Mouse (Mus musculus) ovary, postnatal 10 days (tissue): Measurements from ENCODE around the gene Lrrc8d.
"Not testable (repeated sequence)": the region's sequence is repeated elsewhere in the genome, so short reads cannot be mapped to it uniquely, and the experiment has no call there.

Source experiments
- DNase-seq: peaks from one replicate; pipeline ENCODE4 v3.0.0; 2022; ENCODE audit warnings: low spot score

Gene Lrrc8d

GRCm38 (mm10) chr5:105860461-105860835, 160.7 kb downstream of the Lrrc8d start:
- no peak for DNase-seq

- DNase-seq, result no peak
Observed at GRCm38 (mm10) chr5:105861616-105862015, 161.8 kb downstream of the Lrrc8d start.

GRCm38 (mm10) chr5:105865110-105865628, 165.4 kb downstream of the Lrrc8d start:
- DNase-seq, result not testable (repeated sequence)

GRCm38 (mm10) chr5:105867427-105867826, 167.7 kb downstream of the Lrrc8d start:
- DNase-seq, result no peak

- DNase-seq, result no peak
Observed at GRCm38 (mm10) chr5:105867841-105868447, 168.2 kb downstream of the Lrrc8d start.

GRCm38 (mm10) chr5:105868593-105868992, 168.8 kb downstream of the Lrrc8d start:
- DNase-seq, result peak; percentile 76

- DNase-seq, result no peak
Observed at GRCm38 (mm10) chr5:105869739-105870138, 170.0 kb downstream of the Lrrc8d start.

GRCm38 (mm10) chr5:105871140-105871539, 171.4 kb downstream of the Lrrc8d start:
- no peak for DNase-seq

GRCm38 (mm10) chr5:105872176-105872575, 172.4 kb downstream of the Lrrc8d start:
- DNase-seq, result no peak

GRCm38 (mm10) chr5:105872916-105873315, 173.1 kb downstream of the Lrrc8d start:
- no peak for DNase-seq

GRCm38 (mm10) chr5:105873774-105874173, 174.0 kb downstream of the Lrrc8d start:
- no peak for DNase-seq

GRCm38 (mm10) chr5:105874476-105874875, 174.7 kb downstream of the Lrrc8d start:
- no peak for DNase-seq

- peak; percentile 83 for DNase-seq
Observed at GRCm38 (mm10) chr5:105876068-105876924, 176.5 kb downstream of the Lrrc8d start, which contains the start of gene Zfp326. Gene Zfp326, plus strand, starts transcription at chr5:105876565.

GRCm38 (mm10) chr5:105876925-105877774, 177.4 kb downstream of the Lrrc8d start:
- no peak for DNase-seq
